Mouse (Mus musculus) neural tube, embryonic 15.5 days (tissue): ENCODE results near the gene Efna4. TPM values are rescaled to one million over a fixed set of nuclear protein-coding genes. Genes with fewer than 3 reads are reported as not detected.

ENCODE experiments used
- ATAC-seq: fragments of 200-750 bp; cut with Nextera tagmentation; 2 replicates; pipeline ENCODE4 v1.8.0; 2017; ENCODE audit warnings: mild to moderate bottlenecking, moderate TSS enrichment, moderate library complexity; ENCODE audit not compliant: low FRiP score
- H3K27ac ChIP-seq: fragments of 300-500 bp; sonication (generic); replicated peaks from 2 replicates; pipeline ENCODE4 v1.5.1; 2015; ENCODE audit warnings: mild to moderate bottlenecking, inconsistent platforms
- H3K27me3 ChIP-seq: fragments of 300-500 bp; sonication (generic); replicated peaks from 2 replicates; pipeline ENCODE4 v1.6.1; 2015; ENCODE audit warnings: inconsistent platforms
- H3K36me3 ChIP-seq: fragments of 300-500 bp; sonication (generic); 2 replicates; pipeline ENCODE4 v1.6.1; 2015; ENCODE audit warnings: inconsistent platforms
- H3K4me1 ChIP-seq: fragments of 300-500 bp; sonication (generic); 2 replicates; pipeline ENCODE4 v1.6.1; 2015; ENCODE audit warnings: inconsistent platforms
- H3K4me2 ChIP-seq: fragments of 300-500 bp; sonication (generic); 2 replicates; pipeline ENCODE4 v1.6.1; 2015; ENCODE audit warnings: inconsistent platforms, mild to moderate bottlenecking, moderate library complexity
- H3K4me3 ChIP-seq: fragments of 300-500 bp; sonication (generic); replicated peaks from 2 replicates; pipeline ENCODE4 v1.5.1; 2015; ENCODE audit warnings: mild to moderate bottlenecking, inconsistent platforms
- H3K9ac ChIP-seq: fragments of 300-500 bp; sonication (generic); replicated peaks from 2 replicates; pipeline ENCODE4 v1.6.1; 2015; ENCODE audit warnings: mild to moderate bottlenecking, inconsistent platforms
- H3K9me3 ChIP-seq: fragments of 300-500 bp; sonication (generic); replicated peaks from 2 replicates; pipeline ENCODE4 v1.6.1; 2016; ENCODE audit warnings: inconsistent platforms
- WGBS: fragments of 180-500 bp; shearing (Covaris S2); methylation state at CpG from one replicate; pipeline ENCODE4 v1.1.7; 2015; ENCODE audit warnings: mixed read lengths; 5-methylcytosine and 5-hydroxymethylcytosine counted together
- polyA plus RNA-seq: library from polyadenylated mRNA; unstranded; fragments of >200 nt; fragmentation: Nextera tagmentation; extraction: Ambion mirVana; gene quantifications from 2 replicates; pipeline ENCODE4 v1.2.1, GENCODE M21; 2015

Gene Efna4
- polyA plus RNA-seq, 1 experiment from 2014 or later, result 3.0 TPM

- Histone ChIP-seq H3K27me3 (no peaks in the 10 kb centered on the region), H3K4me3 (no peak overlapping the region; the same call in 1 of the 2 replicates), H3K4me2 (peak overlapping the region; percentile 54), H3K4me1 (peaks cover 64% of the 10 kb centered on the region), H3K36me3 (peaks cover 19% of the 10 kb centered on the region), H3K9ac (peak overlapping the region; percentile 20; the same call in 1 of the 2 replicates), H3K9me3 (no peaks in the 10 kb centered on the region), H3K27ac (peak overlapping the region; percentile 48; the same call in 1 of the 2 replicates)
- ATAC-seq, result no peak
- WGBS, result 10% methylated on average over 40 of the region's 40 CpGs
Observed at GRCm38 (mm10) chr3:89315930-89316831, 21.6 kb downstream of the Efna4 start.

GRCm38 (mm10) chr3:89315195-89315929 is 22.5 kb downstream of the Efna4 start:
- WGBS, result 5% methylated on average over 26 of the region's 26 CpGs
- H3K9me3 ChIP-seq, result no peaks in the 10 kb centered on the region
- H3K36me3 ChIP-seq, result peaks cover 19% of the 10 kb centered on the region
- peaks cover 56% of the 10 kb centered on the region for H3K4me1 ChIP-seq
- H3K9ac ChIP-seq, result no peak overlapping the region; the same call in 1 of the 2 replicates
- H3K4me2 ChIP-seq, result peak overlapping the region; percentile 54
- no peaks in the 10 kb centered on the region for H3K27me3 ChIP-seq
- H3K4me3 ChIP-seq, result peak overlapping the region; percentile 25
- ATAC-seq, result 0 out of 2 replicates have a peak, but pooled peaks have one; percentile 6
- H3K27ac ChIP-seq, result no peak overlapping the region

GRCm38 (mm10) chr3:89314791-89315190 is 23.0 kb downstream of the Efna4 start:
- Histone ChIP-seq H3K36me3 (peaks cover 19% of the 10 kb centered on the region), H3K27me3 (no peaks in the 10 kb centered on the region), H3K4me2 (peak overlapping the region; percentile 54; the same call in 1 of the 2 replicates), H3K9me3 (no peaks in the 10 kb centered on the region), H3K27ac (no peak overlapping the region), H3K9ac (no peak overlapping the region), H3K4me1 (peaks cover 50% of the 10 kb centered on the region), H3K4me3 (no peak overlapping the region)
- WGBS, result 42% methylated on average over 2 of the region's 2 CpGs
- ATAC-seq, result no peak

GRCm38 (mm10) chr3:89314340-89314739 is 23.5 kb downstream of the Efna4 start:
- no peak for ATAC-seq
- peaks cover 46% of the 10 kb centered on the region for H3K4me1 ChIP-seq
- WGBS, result 79% methylated on average over 5 of the region's 5 CpGs
- no peak overlapping the region for H3K4me3 ChIP-seq
- peaks cover 19% of the 10 kb centered on the region for H3K36me3 ChIP-seq
- H3K27me3 ChIP-seq, result no peaks in the 10 kb centered on the region
- H3K9me3 ChIP-seq, result no peaks in the 10 kb centered on the region
- no peak overlapping the region for H3K27ac ChIP-seq
- H3K9ac ChIP-seq, result no peak overlapping the region
- H3K4me2 ChIP-seq, result no peak overlapping the region

- Histone ChIP-seq H3K36me3 (peaks cover under 1% of the 10 kb centered on the region; the same call in 1 of the 2 replicates), H3K4me3 (no peak overlapping the region), H3K27me3 (no peaks in the 10 kb centered on the region), H3K4me1 (peaks cover 3% of the 10 kb centered on the region; the same call in 1 of the 2 replicates), H3K27ac (no peak overlapping the region), H3K4me2 (peak overlapping the region; percentile 11; the same call in 1 of the 2 replicates), H3K9me3 (no peaks in the 10 kb centered on the region), H3K9ac (no peak overlapping the region)
- WGBS, result 7% methylated on average over 9 of the region's 9 CpGs
- ATAC-seq, result peak; percentile 79
Observed at GRCm38 (mm10) chr3:89308089-89308488, 29.7 kb downstream of the Efna4 start.

GRCm38 (mm10) chr3:89305551-89306325 is 32.1 kb downstream of the Efna4 start:
- H3K27ac ChIP-seq, result no peak overlapping the region
- no peaks in the 10 kb centered on the region for H3K9me3 ChIP-seq
- H3K4me3 ChIP-seq, result no peak overlapping the region
- 66% methylated on average over 8 of the region's 8 CpGs for WGBS
- H3K4me1 ChIP-seq, result peaks cover 3% of the 10 kb centered on the region; the same call in 1 of the 2 replicates
- no peaks in the 10 kb centered on the region for H3K36me3 ChIP-seq
- H3K4me2 ChIP-seq, result no peak overlapping the region
- no peaks in the 10 kb centered on the region for H3K27me3 ChIP-seq
- no peak overlapping the region for H3K9ac ChIP-seq
- no peak for ATAC-seq

- no peak for ATAC-seq
- peaks cover 4% of the 10 kb centered on the region; the same call in 1 of the 2 replicates for H3K4me1 ChIP-seq
Observed at GRCm38 (mm10) chr3:89305105-89305504, 32.7 kb downstream of the Efna4 start.

GRCm38 (mm10) chr3:89304440-89304839 is 33.4 kb downstream of the Efna4 start:
- no peak for ATAC-seq
- H3K4me2 ChIP-seq, result no peak overlapping the region
- no peak overlapping the region for H3K9ac ChIP-seq
- no peaks in the 10 kb centered on the region for H3K9me3 ChIP-seq
- no peak overlapping the region for H3K4me3 ChIP-seq
- H3K36me3 ChIP-seq, result no peaks in the 10 kb centered on the region
- H3K27ac ChIP-seq, result no peak overlapping the region
- 0 out of 2 replicates have a peak, but pooled peaks cover 4% of the 10 kb centered on the region for H3K27me3 ChIP-seq
- 66% methylated on average over 6 of the region's 6 CpGs for WGBS
- peaks cover 11% of the 10 kb centered on the region for H3K4me1 ChIP-seq

More at GRCm38 (mm10) chr3:89305105-89305504, 32.7 kb downstream of the Efna4 start:
- no peak overlapping the region for H3K27ac ChIP-seq
- H3K27me3 ChIP-seq, result 0 out of 2 replicates have a peak, but pooled peaks cover 4% of the 10 kb centered on the region
- WGBS, result 79% methylated on average over 4 of the region's 4 CpGs
- no peaks in the 10 kb centered on the region for H3K36me3 ChIP-seq
- H3K4me2 ChIP-seq, result no peak overlapping the region
- H3K4me3 ChIP-seq, result no peak overlapping the region
- no peaks in the 10 kb centered on the region for H3K9me3 ChIP-seq
- H3K9ac ChIP-seq, result no peak overlapping the region

GRCm38 (mm10) chr3:89300514-89300913 is 37.3 kb downstream of the Efna4 start:
- WGBS, result 70% methylated on average over 2 of the region's 2 CpGs
- Histone ChIP-seq H3K9me3 (no peaks in the 10 kb centered on the region), H3K36me3 (no peaks in the 10 kb centered on the region), H3K4me3 (no peak overlapping the region), H3K9ac (no peak overlapping the region), H3K4me2 (no peak overlapping the region), H3K4me1 (peaks cover 10% of the 10 kb centered on the region), H3K27me3 (0 out of 2 replicates have a peak, but pooled peaks cover 4% of the 10 kb centered on the region), H3K27ac (no peak overlapping the region)
- ATAC-seq, result no peak

GRCm38 (mm10) chr3:89300071-89300470 is 37.8 kb downstream of the Efna4 start:
- no peaks in the 10 kb centered on the region for H3K36me3 ChIP-seq
- H3K4me2 ChIP-seq, result peak overlapping the region; percentile 46
- peaks cover 10% of the 10 kb centered on the region for H3K4me1 ChIP-seq
- WGBS, result 56% methylated on average over 1 of the region's 1 CpGs
- no peak overlapping the region for H3K27ac ChIP-seq
- no peak overlapping the region for H3K9ac ChIP-seq
- no peaks in the 10 kb centered on the region for H3K9me3 ChIP-seq
- 0 out of 2 replicates have a peak, but pooled peaks cover 4% of the 10 kb centered on the region for H3K27me3 ChIP-seq
- no peak for ATAC-seq
- peak overlapping the region; percentile 9 for H3K4me3 ChIP-seq

GRCm38 (mm10) chr3:89299499-89299898 is 38.3 kb downstream of the Efna4 start:
- Histone ChIP-seq H3K9me3 (no peaks in the 10 kb centered on the region), H3K27me3 (0 out of 2 replicates have a peak, but pooled peaks cover 4% of the 10 kb centered on the region), H3K4me3 (peak overlapping the region; percentile 9), H3K9ac (no peak overlapping the region), H3K4me2 (peak overlapping the region; percentile 46), H3K36me3 (no peaks in the 10 kb centered on the region), H3K27ac (no peak overlapping the region), H3K4me1 (peaks cover 10% of the 10 kb centered on the region)
- no peak for ATAC-seq
- 1% methylated on average over 14 of the region's 14 CpGs for WGBS
